Mouse (Mus musculus) lung, postnatal 0 days (tissue): Measurements from ENCODE around the gene Ptrhd1.

Experiments used
- CTCF ChIP-seq: IDR thresholded peaks from 2 replicates; pipeline ENCODE4 v1.5.1; 2016; ENCODE audit warnings: antibody characterized with exemption, mild to moderate bottlenecking
- EP300 ChIP-seq: IDR thresholded peaks from 2 replicates; pipeline ENCODE4 v1.6.1; 2016; ENCODE audit warnings: antibody characterized with exemption, mild to moderate bottlenecking, control low read depth

- peak; percentile 64 for TF ChIP-seq CTCF
- no peak for TF ChIP-seq EP300
Measured at GRCm38 (mm10) chr12:4189060-4189447, 44.8 kb upstream of the Ptrhd1 start.
